ENCODE assay signal across 7 mouse cellular contexts in genomic region chr9:36768156-36769047, GRCm38 (mm10). TPM values are rescaled to one million over a fixed set of nuclear protein-coding genes. Genes with fewer than 3 reads are reported as not detected.
DNase-seq lines count a peak whose midpoint lies in the region; ATAC-seq and TF ChIP-seq lines count a peak whose summit lies in the region.

No protein-coding gene starts in this region.

- no peaks in the 10 kb centered on the region for H3K9me3 ChIP-seq in E14TG2a.4 (ENCODE audit: low read length)
- no peaks in the 10 kb centered on the region for H3K9me3 ChIP-seq in heart, embryonic 11.5 days (replicated peaks; ENCODE audit: control insufficient read depth, low read length)
- H3K9me3 ChIP-seq in midbrain, embryonic 11.5 days (ENCODE audit: control insufficient read depth, low read length), result no peaks in the 10 kb centered on the region
- H3K9me3 ChIP-seq in stomach, embryonic 16.5 days (replicated peaks; ENCODE audit: control insufficient read depth, low read length), result no peaks in the 10 kb centered on the region

- H3K4me2 ChIP-seq in heart, embryonic 11.5 days, result peak overlapping the region; percentile 76
- H3K4me2 ChIP-seq in midbrain, embryonic 11.5 days, result peak overlapping the region; percentile 87
- peak overlapping the region; percentile 66 for H3K4me2 ChIP-seq in stomach, embryonic 16.5 days (ENCODE audit: low read depth, low read length)

- H3K27me3 ChIP-seq in E14TG2a.4 (ENCODE audit: insufficient read depth, low read length), result no peaks in the 10 kb centered on the region
- H3K27me3 ChIP-seq in heart, embryonic 11.5 days (ENCODE audit: control insufficient read depth, insufficient read depth, low read length), result no peaks in the 10 kb centered on the region
- H3K27me3 ChIP-seq in midbrain, embryonic 11.5 days (ENCODE audit: control insufficient read depth, insufficient read depth, low read length), result no peaks in the 10 kb centered on the region
- no peaks in the 10 kb centered on the region for H3K27me3 ChIP-seq in stomach, embryonic 16.5 days (ENCODE audit: control insufficient read depth, insufficient read depth, low read length)

- peak overlapping the region; percentile 100 for H3K4me3 ChIP-seq in E14TG2a.4 (replicated peaks; ENCODE audit: low read length)
- peak overlapping the region; percentile 48 for H3K4me3 ChIP-seq in cortical plate, adult 2 months (ENCODE audit: insufficient read depth, low read length)
- H3K4me3 ChIP-seq in heart, embryonic 11.5 days (ENCODE audit: low read depth, low read length), result peak overlapping the region; percentile 99
- H3K4me3 ChIP-seq in left cerebral cortex, adult 2 months, result peak overlapping the region; percentile 79
- H3K4me3 ChIP-seq in midbrain, embryonic 11.5 days (ENCODE audit: low read depth, low read length), result peak overlapping the region; percentile 84
- peak overlapping the region; percentile 81 for H3K4me3 ChIP-seq in stomach, embryonic 16.5 days (replicated peaks; ENCODE audit: low read length)

- no peak for TF ChIP-seq POLR2A in cortical plate, adult 2 months (IDR thresholded peaks at IDR 0.05; ENCODE audit: extremely low read depth, insufficient read depth, low read length)

- ATAC-seq in heart, embryonic 11.5 days (replicated peaks; ENCODE audit: insufficient number of reproducible peaks, low FRiP score, low TSS enrichment), result peak; percentile 9; the same call in 1 of the 2 replicates
- ATAC-seq in midbrain, embryonic 11.5 days (ENCODE audit: low FRiP score), result peak; percentile 20
- no peak for ATAC-seq in stomach, embryonic 16.5 days (ENCODE audit: insufficient read depth, low FRiP score)

- no peak for TF ChIP-seq CTCF in E14TG2a.4 (conservative IDR thresholded peaks at IDR 0.05; ENCODE audit: low read length)
- TF ChIP-seq CTCF in cortical plate, adult 2 months (IDR thresholded peaks at IDR 0.05; ENCODE audit: extremely low read depth, insufficient read depth, low read length), result no peak
- no peak for TF ChIP-seq CTCF in left cerebral cortex, adult 2 months (IDR thresholded peaks at IDR 0.05)

- DNase-seq in Muller cell, postnatal 12 days (ENCODE audit: inconsistent ontology term), result peak; percentile 11
- peak; percentile 42 to 51 for DNase-seq in left cerebral cortex, adult 2 months (ENCODE audit: extremely low spot score in 1 of 2, low spot score in 2 of 2)
- DNase-seq in midbrain, embryonic 11.5 days (ENCODE audit: low spot score, missing footprints), result no peak

- peak overlapping the region; percentile 90 for H3K9ac ChIP-seq in heart, embryonic 11.5 days (ENCODE audit: low read depth, low read length)
- peak overlapping the region; percentile 87 for H3K9ac ChIP-seq in midbrain, embryonic 11.5 days (ENCODE audit: low read length)
- H3K9ac ChIP-seq in stomach, embryonic 16.5 days (ENCODE audit: low read length), result peak overlapping the region; percentile 71

- peaks cover 26% of the 10 kb centered on the region for H3K4me1 ChIP-seq in E14TG2a.4 (replicated peaks; ENCODE audit: low read depth, low read length)
- no peaks in the 10 kb centered on the region; the same call in 1 of the 2 replicates for H3K4me1 ChIP-seq in cortical plate, adult 2 months (ENCODE audit: control insufficient read depth, insufficient read depth, low read length)
- H3K4me1 ChIP-seq in heart, embryonic 11.5 days (ENCODE audit: control insufficient read depth, insufficient read depth, low read length), result peaks cover 14% of the 10 kb centered on the region
- H3K4me1 ChIP-seq in midbrain, embryonic 11.5 days (ENCODE audit: control insufficient read depth, insufficient read depth, low read length), result peaks cover 10% of the 10 kb centered on the region
- H3K4me1 ChIP-seq in stomach, embryonic 16.5 days (ENCODE audit: control insufficient read depth, insufficient read depth, low read length), result peaks cover 6% of the 10 kb centered on the region

- intact Hi-C loops in left cerebral cortex, adult 2 months (cut with DNase I), result no loop called here

- 12% methylated on average over 25 of the region's 25 CpGs for WGBS in heart, embryonic 11.5 days (ENCODE audit: insufficient replicate concordance)
- WGBS in midbrain, embryonic 11.5 days, result 14% methylated on average over 25 of the region's 25 CpGs
- 11% methylated on average over 25 of the region's 25 CpGs for WGBS in stomach, embryonic 16.5 days

- peaks cover 26% of the 10 kb centered on the region for H3K36me3 ChIP-seq in E14TG2a.4 (ENCODE audit: insufficient read depth, low read length)
- peaks cover 8% of the 10 kb centered on the region for H3K36me3 ChIP-seq in heart, embryonic 11.5 days (ENCODE audit: control insufficient read depth, insufficient read depth, low read length)
- H3K36me3 ChIP-seq in midbrain, embryonic 11.5 days (ENCODE audit: control insufficient read depth, insufficient read depth, low read length), result peaks cover 6% of the 10 kb centered on the region; the same call in 1 of the 2 replicates
- peaks cover 6% of the 10 kb centered on the region; the same call in 1 of the 2 replicates for H3K36me3 ChIP-seq in stomach, embryonic 16.5 days (ENCODE audit: control insufficient read depth, insufficient read depth, low read length)

- peak overlapping the region; percentile 88 for H3K27ac ChIP-seq in cortical plate, adult 2 months (ENCODE audit: insufficient read depth, low read length)
- H3K27ac ChIP-seq in heart, embryonic 11.5 days (ENCODE audit: low read depth, low read length), result peak overlapping the region; percentile 94
- peak overlapping the region; percentile 97 for H3K27ac ChIP-seq in left cerebral cortex, adult 2 months
- peak overlapping the region; percentile 59 for H3K27ac ChIP-seq in midbrain, embryonic 11.5 days (ENCODE audit: low read depth, low read length)
- peak overlapping the region; percentile 85 for H3K27ac ChIP-seq in stomach, embryonic 16.5 days (ENCODE audit: low read length)

RNA-seq across cellular contexts. Expression of gene Stt3a, which starts 0.9 kb away (rescaled TPM):
- polyA plus RNA-seq in cortical plate, adult 2 months (2012; rRNA removed), result 39.6 and 47.4 TPM in 2 replicates
- 147 and 152 TPM in 2 replicates for polyA plus RNA-seq in heart, embryonic 11.5 days (2014; fragmentation: Nextera tagmentation; extraction: Ambion mirVana)
- total RNA-seq in left cerebral cortex, adult 2 months (2021), result 10 to 100 TPM; 70.3 to 77.2 TPM
- 155 and 175 TPM in 2 replicates for polyA plus RNA-seq in midbrain, embryonic 11.5 days (2014; fragmentation: Nextera tagmentation; extraction: Ambion mirVana)
- polyA plus RNA-seq in stomach, embryonic 16.5 days (2015; fragmentation: Nextera tagmentation; extraction: Ambion mirVana), result 330 and 341 TPM in 2 replicates

RNA-seq across cellular contexts. Expression of gene Ei24, which starts 28.8 kb away (rescaled TPM):
- 117 and 119 TPM in 2 replicates for polyA plus RNA-seq in cortical plate, adult 2 months (2012; rRNA removed)
- polyA plus RNA-seq in heart, embryonic 11.5 days (2014; fragmentation: Nextera tagmentation; extraction: Ambion mirVana), result 38.2 and 38.7 TPM in 2 replicates
- total RNA-seq in left cerebral cortex, adult 2 months (2021), result 100 to 1,000 TPM; 109 to 111 TPM
- 70.3 TPM in 2 replicates for polyA plus RNA-seq in midbrain, embryonic 11.5 days (2014; fragmentation: Nextera tagmentation; extraction: Ambion mirVana)
- polyA plus RNA-seq in stomach, embryonic 16.5 days (2015; fragmentation: Nextera tagmentation; extraction: Ambion mirVana), result 89.4 and 98.4 TPM in 2 replicates

RNA-seq across cellular contexts. Expression of gene Chek1, which starts 41.5 kb away (rescaled TPM):
- polyA plus RNA-seq in cortical plate, adult 2 months (2012; rRNA removed), result 1.6 and 2.2 TPM in 2 replicates
- polyA plus RNA-seq in heart, embryonic 11.5 days (2014; fragmentation: Nextera tagmentation; extraction: Ambion mirVana), result 26.2 and 30.6 TPM in 2 replicates
- 1 to 10 TPM; 2.2 to 2.4 TPM for total RNA-seq in left cerebral cortex, adult 2 months (2021)
- 62.8 and 64.2 TPM in 2 replicates for polyA plus RNA-seq in midbrain, embryonic 11.5 days (2014; fragmentation: Nextera tagmentation; extraction: Ambion mirVana)
- polyA plus RNA-seq in stomach, embryonic 16.5 days (2015; fragmentation: Nextera tagmentation; extraction: Ambion mirVana), result 25.7 and 27.3 TPM in 2 replicates

RNA-seq across cellular contexts. Expression of gene Fez1, which starts 53.3 kb away (rescaled TPM):
- polyA plus RNA-seq in cortical plate, adult 2 months (2012; rRNA removed), result 318 and 330 TPM in 2 replicates
- polyA plus RNA-seq in heart, embryonic 11.5 days (2014; fragmentation: Nextera tagmentation; extraction: Ambion mirVana), result 3.6 and 3.9 TPM in 2 replicates
- total RNA-seq in left cerebral cortex, adult 2 months (2021), result 100 to 1,000 TPM; 241 to 261 TPM
- 385 and 411 TPM in 2 replicates for polyA plus RNA-seq in midbrain, embryonic 11.5 days (2014; fragmentation: Nextera tagmentation; extraction: Ambion mirVana)
- 13.1 and 14.4 TPM in 2 replicates for polyA plus RNA-seq in stomach, embryonic 16.5 days (2015; fragmentation: Nextera tagmentation; extraction: Ambion mirVana)

Comparison
In these comparisons a context has a peak if more than half of its experiments do, and no peak if none do; other contexts are left out.
1. H3K4me3 ChIP-seq: peak in every context shown above with its lines; median percentile 100 in E14TG2a.4; 99 in heart, embryonic 11.5 days; 84 in midbrain, embryonic 11.5 days; 81 in stomach, embryonic 16.5 days; 79 in left cerebral cortex, adult 2 months; 48 in cortical plate, adult 2 months.